Mouse (Mus musculus) lung, postnatal 4 days (tissue): ENCODE measurements around the gene Adar.

Experiments
- DNase-seq, 2 experiments: peaks; one replicate each; pipeline ENCODE4 v3.0.0; 2021

Gene Adar

DNA sequence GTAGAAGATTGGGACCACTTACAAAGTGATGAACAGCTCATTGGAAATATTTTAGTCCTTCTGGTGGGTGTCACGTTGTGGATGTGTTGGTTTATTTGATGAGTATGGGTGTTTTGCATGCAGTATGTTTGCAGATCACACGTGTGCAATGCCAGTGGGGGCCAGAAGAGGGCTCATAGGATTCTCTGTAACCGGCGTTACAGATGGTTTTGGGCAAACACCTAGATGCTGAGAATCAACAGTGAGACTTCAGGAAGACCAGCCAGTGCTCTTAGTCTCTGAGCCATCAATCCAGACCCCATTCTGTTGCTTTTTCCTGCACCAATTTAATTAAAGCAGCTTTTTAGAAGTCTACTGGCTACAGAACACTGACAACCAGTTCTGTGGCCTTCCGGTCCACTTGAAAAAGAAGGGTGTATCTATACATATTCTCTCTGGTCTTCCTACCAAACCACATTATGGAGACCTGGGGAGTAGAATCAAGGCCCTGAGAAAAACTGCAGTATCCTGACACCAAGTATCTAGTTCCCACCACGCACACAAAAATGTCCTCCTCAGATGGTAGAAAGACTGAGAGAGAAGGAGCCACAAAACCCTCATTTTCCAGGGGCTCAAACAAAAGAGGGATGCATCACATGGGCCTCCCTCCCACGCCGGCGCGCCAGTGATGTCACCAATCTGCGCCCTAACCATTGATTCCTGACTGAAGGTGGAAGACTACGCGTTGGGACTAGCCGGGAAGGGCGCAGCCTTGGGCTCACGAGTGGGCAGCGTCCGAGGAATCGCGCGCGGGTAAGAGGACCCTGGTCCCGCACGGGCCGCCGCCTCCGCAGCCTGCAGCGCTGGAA, at the start of gene Adar:
Gene Adar (plus strand): TSS at position 664 of the 848 bp plus-strand sequence.
- peak; percentile 78 to 82 for DNase-seq

DNA sequence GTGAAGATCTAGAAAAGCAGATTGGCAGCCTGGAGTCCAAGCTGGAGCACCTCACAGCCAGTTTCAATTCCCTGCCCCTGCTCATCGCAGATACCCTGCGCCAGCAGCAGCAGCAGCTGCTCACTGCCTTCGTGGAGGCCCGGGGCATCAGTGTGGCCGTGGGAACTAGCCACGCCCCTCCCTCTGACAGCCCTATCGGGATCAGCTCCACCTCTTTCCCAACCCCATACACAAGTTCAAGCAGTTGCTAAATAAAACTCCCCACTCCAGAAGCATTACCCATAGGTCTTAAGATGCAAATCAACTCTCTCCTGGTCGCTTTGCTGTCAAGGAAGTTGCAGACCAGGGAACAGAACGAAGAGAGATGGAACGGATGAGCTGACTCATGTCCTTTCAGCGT, 47.7 kb upstream of the Adar start:
- DNase-seq: peak; percentile 22 to 75

GRCm38 (mm10) chr3:89671334-89671733, 43.5 kb upstream of the Adar start:
- DNase-seq: no peak

- no peak for DNase-seq
These were observed 42.1 kb upstream of the Adar start for GRCm38 (mm10) chr3:89672573-89673317.

GRCm38 (mm10) chr3:89677617-89678016, 37.2 kb upstream of the Adar start:
- DNase-seq: no peak

GRCm38 (mm10) chr3:89686031-89686430, 28.8 kb upstream of the Adar start:
- no peak for DNase-seq

- peak; percentile 77 to 90 for DNase-seq
These were observed 25.9 kb upstream of the Adar start for GRCm38 (mm10) chr3:89688694-89689581.

DNA sequence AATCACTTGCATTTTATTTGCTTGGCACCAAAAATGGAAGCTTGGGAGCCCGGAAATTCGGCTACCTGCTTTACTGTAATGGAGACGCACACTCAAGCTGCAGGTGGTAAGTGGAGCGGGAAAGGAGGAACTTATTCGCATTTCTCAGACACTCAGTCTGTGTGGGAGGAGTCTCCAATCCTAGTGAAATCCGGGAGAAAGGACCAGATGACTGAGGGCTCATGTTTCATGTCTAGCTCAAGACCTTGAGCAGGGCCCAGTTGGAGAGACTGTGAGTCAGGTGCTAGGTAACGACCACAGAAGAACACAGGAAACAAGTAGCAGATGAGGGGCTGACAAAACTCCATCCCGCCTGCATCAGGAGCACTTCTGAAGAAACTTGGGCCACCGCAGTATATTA, 23.0 kb upstream of the Adar start:
- no peak for DNase-seq

DNA sequence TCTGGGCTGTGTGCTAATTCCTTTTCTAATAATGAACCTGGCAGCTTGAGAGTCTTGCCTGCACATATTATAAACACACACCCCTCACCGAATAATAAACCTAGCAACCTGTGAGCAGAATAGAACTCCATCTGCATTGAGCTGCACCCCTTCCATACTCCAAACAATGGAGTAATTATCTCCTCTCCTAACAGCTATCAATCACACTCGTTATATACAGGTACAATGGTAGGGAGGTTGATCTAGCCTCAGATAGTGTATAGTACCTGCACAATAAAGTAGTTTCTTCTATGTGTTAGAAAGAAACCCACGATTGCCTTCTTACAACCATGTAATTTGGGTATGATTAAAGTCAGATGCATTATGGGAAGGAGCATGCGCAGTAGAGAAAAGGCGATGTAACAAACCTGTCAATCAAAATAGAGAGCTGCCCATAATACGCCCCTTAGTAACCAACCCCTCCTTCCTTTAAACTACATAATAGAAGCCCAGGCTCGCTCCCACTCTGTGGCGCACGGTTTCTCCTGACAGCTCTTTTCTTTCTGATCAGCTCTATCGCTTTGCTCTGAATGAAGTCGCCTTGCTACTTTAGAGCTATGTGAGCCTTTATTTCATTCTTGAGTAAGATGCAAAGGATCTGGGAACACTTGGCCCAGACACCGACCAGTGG, 18.5 kb upstream of the Adar start:
- DNase-seq: no peak

DNA sequence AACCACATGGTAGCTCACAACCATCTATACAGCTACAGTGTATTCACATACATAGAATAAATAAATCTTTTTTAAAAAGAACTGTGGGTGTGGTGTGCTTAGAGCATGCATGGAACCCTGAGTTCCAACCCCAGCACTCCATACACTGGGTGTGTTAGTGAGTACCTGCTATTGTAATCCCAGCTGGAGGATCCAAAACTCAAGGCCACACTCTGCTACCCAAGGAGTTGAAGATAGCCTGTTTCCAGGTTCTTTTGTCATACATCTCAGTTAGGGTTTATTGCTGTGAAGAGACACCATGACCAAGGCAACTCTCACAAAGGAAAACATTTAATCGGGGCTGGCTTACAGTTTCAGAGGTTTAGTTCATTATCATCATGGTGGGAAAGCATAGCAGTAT, 15.9 kb upstream of the Adar start:
- no peak for DNase-seq

DNA sequence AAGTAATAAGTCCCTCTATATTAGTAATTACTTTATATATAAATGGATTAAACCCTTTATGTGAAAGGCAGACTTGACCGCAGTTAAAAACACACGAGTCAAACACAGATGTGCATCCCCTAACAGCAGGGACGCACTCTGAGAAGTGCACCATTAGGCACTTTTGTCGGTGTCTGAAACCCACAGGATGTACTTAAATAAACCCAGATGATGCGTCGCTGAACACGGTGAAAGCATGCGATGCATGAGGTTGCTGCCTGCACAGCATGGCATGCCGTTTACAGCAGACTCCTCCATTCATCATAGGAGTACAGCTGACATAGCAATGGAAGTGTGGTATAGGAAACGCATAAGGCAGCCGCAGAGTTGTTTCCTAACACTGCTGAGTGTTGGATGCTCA, 14.4 kb upstream of the Adar start:
- DNase-seq: no peak

DNA sequence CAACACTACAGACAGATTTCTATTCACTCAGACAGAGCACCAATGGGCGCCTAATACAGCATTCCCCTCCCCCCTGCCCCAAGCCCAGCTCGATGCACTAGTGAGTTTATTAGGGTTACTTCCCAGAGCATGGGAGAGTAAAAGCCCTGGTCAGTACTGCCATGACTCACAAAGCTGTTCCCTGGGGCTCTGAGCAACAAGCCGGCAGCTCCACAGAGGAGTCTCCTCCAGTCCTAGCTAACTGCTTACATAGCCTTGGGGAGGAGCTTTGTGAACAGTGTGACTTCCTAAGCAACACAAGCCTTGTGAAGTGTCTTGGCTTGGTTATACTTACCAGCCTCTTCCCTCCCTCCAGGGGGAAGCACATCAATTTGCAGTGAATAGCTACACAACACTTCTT, 11.2 kb upstream of the Adar start:
- DNase-seq: no peak

- no peak for DNase-seq
These were observed 10.8 kb upstream of the Adar start for GRCm38 (mm10) chr3:89704064-89704463.

GRCm38 (mm10) chr3:89715207-89715966, 565 bp downstream of the Adar start:
- peak in 1 of 2 experiments; percentile 49 for DNase-seq

DNA sequence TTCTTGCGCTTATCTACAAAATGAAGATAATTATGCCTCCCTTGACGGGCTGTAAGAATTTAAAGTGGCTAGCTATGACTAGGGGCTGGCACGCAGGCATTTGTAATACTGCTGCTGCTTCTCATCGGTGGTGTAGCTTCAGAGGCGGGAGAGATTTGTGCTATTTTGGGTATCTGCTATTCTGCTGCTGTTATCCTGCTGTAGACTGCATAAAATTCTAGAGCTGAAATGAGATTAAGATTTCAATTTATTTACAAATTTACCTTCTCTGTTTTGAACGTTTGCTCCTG, 1.1 kb downstream of the Adar start:
- DNase-seq: no peak

DNA sequence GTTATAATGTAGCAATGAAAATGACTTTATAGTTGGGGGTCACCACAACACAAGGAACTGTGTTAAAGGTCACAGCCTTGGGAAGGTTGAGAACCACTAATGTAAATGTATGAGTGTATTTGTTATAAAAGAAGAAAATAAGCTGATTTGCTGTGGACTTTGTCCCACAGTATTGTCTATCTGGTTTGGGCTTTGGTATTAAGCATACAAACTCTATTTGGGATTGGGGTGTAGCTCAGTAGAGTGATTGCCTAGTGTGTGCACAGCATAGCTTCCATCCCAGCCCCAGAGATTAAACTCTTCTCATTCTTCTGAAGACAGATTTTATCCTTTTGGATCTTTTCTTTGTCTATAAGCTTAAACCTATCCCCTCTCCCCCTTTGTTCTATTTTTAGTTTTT, 7.2 kb downstream of the Adar start:
- no peak for DNase-seq

DNA sequence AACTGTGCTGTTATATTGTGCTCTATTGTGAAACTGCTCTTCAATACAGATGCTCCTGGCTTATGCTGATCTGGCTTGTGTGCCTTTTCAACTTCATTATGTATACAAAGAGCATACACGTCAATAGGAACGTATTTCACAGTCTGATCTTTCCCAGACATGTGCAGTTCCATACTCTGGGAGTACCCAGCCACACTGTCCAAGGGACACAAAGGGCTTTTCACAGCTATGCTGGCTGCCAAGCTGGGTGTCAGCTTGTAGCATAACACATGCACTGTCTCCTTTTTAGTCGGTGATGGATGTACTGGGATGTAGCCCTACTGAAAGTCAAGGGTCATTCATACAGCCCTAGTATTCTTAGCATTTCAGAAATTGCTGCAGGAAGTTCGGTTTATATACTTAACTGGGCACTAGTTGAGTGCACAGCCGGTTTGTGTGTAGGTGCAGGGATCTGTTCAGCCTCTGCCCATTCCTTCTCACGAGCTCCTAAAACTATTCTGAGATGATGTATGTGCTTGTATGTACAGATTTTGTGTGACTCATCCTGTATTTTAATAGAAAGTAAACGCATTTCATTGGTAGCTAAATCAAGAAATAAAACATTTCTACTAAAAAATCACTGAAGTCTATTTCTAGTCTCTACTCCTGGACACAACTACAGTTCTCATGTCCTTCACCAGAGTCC, 8.7 kb downstream of the Adar start:
- no peak for DNase-seq

GRCm38 (mm10) chr3:89727028-89727427, 12.2 kb downstream of the Adar start:
- DNase-seq: peak; percentile 60 to 70

DNA sequence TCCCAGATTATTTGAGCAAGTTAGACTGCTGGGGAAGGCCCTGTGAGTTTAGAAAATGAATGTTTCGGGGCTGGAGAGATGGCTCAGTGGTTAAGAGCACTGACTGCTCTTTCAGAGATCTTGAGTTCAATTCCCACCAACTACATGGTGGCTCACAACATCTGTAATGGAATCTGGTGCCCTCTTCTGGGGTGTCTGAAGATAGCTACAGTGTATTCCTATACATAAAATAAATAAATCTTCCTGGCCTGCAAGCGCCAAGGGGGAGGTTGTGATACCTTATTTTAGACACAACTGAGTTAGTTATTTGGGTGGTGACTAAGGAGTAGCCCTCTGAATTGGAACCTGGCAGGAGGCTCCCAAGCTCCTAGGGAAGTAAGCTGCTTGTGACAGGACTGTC, 14.0 kb downstream of the Adar start:
- no peak for DNase-seq

- peak; percentile 91 to 94 for DNase-seq
These were observed 15.8 kb downstream of the Adar start for GRCm38 (mm10) chr3:89730350-89731331.
